In genomic region chr14:25565344-25566088, GRCm38 (mm10) we compare ENCODE assay signal across 7 mouse cellular contexts.
DNase-seq lines count a peak whose midpoint lies in the region; ATAC-seq and TF ChIP-seq lines count a peak whose summit lies in the region.

No protein-coding gene starts in this region.

- peaks cover 2% of the 10 kb centered on the region; the same call in 1 of the 2 replicates for H3K4me1 ChIP-seq in embryonic facial prominence, embryonic 11.5 days (ENCODE audit: control insufficient read depth, insufficient read depth, low read length)
- peaks cover 60% of the 10 kb centered on the region for H3K4me1 ChIP-seq in limb, embryonic 10.5 days
- H3K4me1 ChIP-seq in midbrain, embryonic 13.5 days (replicated peaks), result peaks cover 55% of the 10 kb centered on the region
- peaks cover 14% of the 10 kb centered on the region for H3K4me1 ChIP-seq in small intestine, adult 2 months (ENCODE audit: control insufficient read depth, insufficient read depth, insufficient read length, low read length)

- H3K9me3 ChIP-seq in embryonic facial prominence, embryonic 11.5 days (replicated peaks; ENCODE audit: control insufficient read depth, low read length), result no peaks in the 10 kb centered on the region; the same call in 1 of the 2 replicates
- H3K9me3 ChIP-seq in limb, embryonic 10.5 days (replicated peaks), result no peaks in the 10 kb centered on the region
- no peaks in the 10 kb centered on the region for H3K9me3 ChIP-seq in midbrain, embryonic 13.5 days

- no peak overlapping the region; the same call in 1 of the 2 replicates for H3K27ac ChIP-seq in embryonic facial prominence, embryonic 11.5 days (replicated peaks; ENCODE audit: low read depth, low read length)
- H3K27ac ChIP-seq in limb, embryonic 10.5 days, result peak overlapping the region; percentile 43; the same call in 1 of the 2 replicates
- H3K27ac ChIP-seq in midbrain, embryonic 13.5 days, result peak overlapping the region; percentile 71
- no peak overlapping the region for H3K27ac ChIP-seq in small intestine, adult 2 months (ENCODE audit: insufficient read depth, low read depth, low read length)

- H3K4me2 ChIP-seq in embryonic facial prominence, embryonic 11.5 days (ENCODE audit: low read depth, low read length), result no peak overlapping the region
- H3K4me2 ChIP-seq in midbrain, embryonic 13.5 days (replicated peaks), result no peak overlapping the region

- no peak overlapping the region for H3K4me3 ChIP-seq in embryonic facial prominence, embryonic 11.5 days (ENCODE audit: low read depth, low read length)
- no peak overlapping the region for H3K4me3 ChIP-seq in limb, embryonic 10.5 days
- no peak overlapping the region for H3K4me3 ChIP-seq in midbrain, embryonic 13.5 days (replicated peaks)
- H3K4me3 ChIP-seq in small intestine, adult 2 months (ENCODE audit: low read depth, low read length), result no peak overlapping the region

- DNase-seq in adrenal gland, postnatal 25 days, result peak; percentile 89
- DNase-seq in embryonic facial prominence, embryonic 11.5 days (ENCODE audit: low spot score), result peak; percentile 80
- peak; percentile 88 to 93 for DNase-seq in heart, adult 18-20 months
- DNase-seq in kidney, adult 18-20 months, result peak; percentile 91
- peak; percentile 88 for DNase-seq in limb, embryonic 10.5 days (ENCODE audit: low spot score)

- TF ChIP-seq POLR2A in small intestine, adult 2 months (IDR thresholded peaks at IDR 0.05; ENCODE audit: low read depth, low read length), result no peak

- H3K27me3 ChIP-seq in embryonic facial prominence, embryonic 11.5 days (ENCODE audit: control insufficient read depth, insufficient read depth, low read length), result no peaks in the 10 kb centered on the region
- no peaks in the 10 kb centered on the region for H3K27me3 ChIP-seq in limb, embryonic 10.5 days (ENCODE audit: low read depth, poor library complexity, severe bottlenecking)
- H3K27me3 ChIP-seq in midbrain, embryonic 13.5 days, result no peaks in the 10 kb centered on the region
- H3K27me3 ChIP-seq in small intestine, adult 2 months (ENCODE audit: control insufficient read depth, insufficient read depth, low read length), result no peaks in the 10 kb centered on the region

- no peak overlapping the region for H3K9ac ChIP-seq in embryonic facial prominence, embryonic 11.5 days (replicated peaks; ENCODE audit: low read length)
- H3K9ac ChIP-seq in midbrain, embryonic 13.5 days (replicated peaks), result no peak overlapping the region

- H3K36me3 ChIP-seq in embryonic facial prominence, embryonic 11.5 days (replicated peaks; ENCODE audit: control insufficient read depth, insufficient read depth, low read depth, low read length), result no peaks in the 10 kb centered on the region; the same call in none of the 2 replicates
- H3K36me3 ChIP-seq in limb, embryonic 10.5 days, result peaks cover 51% of the 10 kb centered on the region
- H3K36me3 ChIP-seq in midbrain, embryonic 13.5 days, result peaks cover 16% of the 10 kb centered on the region
- peaks cover 3% of the 10 kb centered on the region; the same call in 1 of the 2 replicates for H3K36me3 ChIP-seq in small intestine, adult 2 months (ENCODE audit: control insufficient read depth, insufficient read depth, low read length)

- TF ChIP-seq CTCF in small intestine, adult 2 months (IDR thresholded peaks at IDR 0.05; ENCODE audit: extremely low read depth, insufficient read length, insufficient replicate concordance, low read depth, low read length), result peak; percentile 94

- 36% methylated on average over 11 of the region's 11 CpGs for WGBS in embryonic facial prominence, embryonic 11.5 days
- WGBS in limb, embryonic 10.5 days, result 41% methylated on average over 11 of the region's 11 CpGs
- WGBS in midbrain, embryonic 13.5 days, result 26% methylated on average over 11 of the region's 11 CpGs
- WGBS in small intestine, adult 2 months, result 27% methylated on average over 11 of the region's 11 CpGs

- peak; percentile 44; the same call in 1 of the 2 replicates for ATAC-seq in embryonic facial prominence, embryonic 11.5 days (replicated peaks; ENCODE audit: insufficient number of reproducible peaks, low FRiP score, low TSS enrichment, low read depth)
- peak; percentile 78 for ATAC-seq in midbrain, embryonic 13.5 days

Comparison
In these comparisons a context has a peak if more than half of its experiments do, and no peak if none do; other contexts are left out.
1. H3K27ac ChIP-seq: peak in limb, embryonic 10.5 days (single experiment) and midbrain, embryonic 13.5 days (single experiment); none in embryonic facial prominence, embryonic 11.5 days (single experiment) and small intestine, adult 2 months (single experiment).
2. Peak in every context shown above with its lines, with median percentiles within 50 percentile points of each other: DNase-seq.